In genomic region chr4:65495705-65496462, GRCm38 (mm10) we compare ENCODE assay signal across 8 mouse cellular contexts.
DNase-seq lines count a peak whose midpoint lies in the region; ATAC-seq and TF ChIP-seq lines count a peak whose summit lies in the region.

No protein-coding gene starts in this region.

- no peak for DNase-seq in frontal cortex, adult 2 months (ENCODE audit: extremely low spot score in 1 of 2, low spot score in 1 of 2)
- DNase-seq in lung, postnatal 0 days (ENCODE audit: low spot score), result no peak
- no peak for DNase-seq in limb, embryonic 11.5 days (ENCODE audit: low spot score)
- no peak for DNase-seq in layer of hippocampus, adult 18-20 months (ENCODE audit: low spot score in 2 of 2)
- no peak for DNase-seq in urinary bladder, postnatal 25 days (ENCODE audit: low spot score)

- TF ChIP-seq POLR2A in olfactory bulb, adult 2 months (IDR thresholded peaks at IDR 0.05; ENCODE audit: insufficient read depth, low read depth, low read length), result no peak

- TF ChIP-seq CTCF in lung, postnatal 0 days (IDR thresholded peaks at IDR 0.05), result no peak
- no peak for TF ChIP-seq CTCF in olfactory bulb, adult 2 months (IDR thresholded peaks at IDR 0.05; ENCODE audit: insufficient read depth, low read depth, low read length)

- 39% methylated on average over 6 of the region's 6 CpGs for WGBS in lung, embryonic 16.5 days
- WGBS in lung, postnatal 0 days, result 53% methylated on average over 6 of the region's 6 CpGs
- 75% methylated on average over 6 of the region's 6 CpGs for WGBS in limb, embryonic 11.5 days
- 81% methylated on average over 6 of the region's 6 CpGs for WGBS in olfactory bulb, adult 2 months

- H3K4me1 ChIP-seq in lung, embryonic 16.5 days (replicated peaks; ENCODE audit: control insufficient read depth, insufficient read depth, low read length), result peaks cover 7% of the 10 kb centered on the region; the same call in 1 of the 2 replicates
- H3K4me1 ChIP-seq in lung, postnatal 0 days (ENCODE audit: insufficient read depth, low read depth, low read length), result no peaks in the 10 kb centered on the region
- H3K4me1 ChIP-seq in limb, embryonic 11.5 days (ENCODE audit: control insufficient read depth, insufficient read depth, low read length), result peaks cover 4% of the 10 kb centered on the region; the same call in 1 of the 2 replicates
- H3K4me1 ChIP-seq in olfactory bulb, adult 2 months (ENCODE audit: control insufficient read depth, insufficient read depth, low read length), result peaks cover 3% of the 10 kb centered on the region

- H3K4me2 ChIP-seq in lung, embryonic 16.5 days (ENCODE audit: low read depth, low read length), result no peak overlapping the region
- H3K4me2 ChIP-seq in lung, postnatal 0 days (replicated peaks; ENCODE audit: low read depth, low read length), result no peak overlapping the region
- no peak overlapping the region for H3K4me2 ChIP-seq in limb, embryonic 11.5 days (ENCODE audit: low read depth, severe bottlenecking)

- H3K27me3 ChIP-seq in lung, embryonic 16.5 days (ENCODE audit: control insufficient read depth, insufficient read depth, low read depth, low read length), result no peaks in the 10 kb centered on the region
- H3K27me3 ChIP-seq in lung, postnatal 0 days (replicated peaks; ENCODE audit: insufficient read depth, low read length), result no peaks in the 10 kb centered on the region
- H3K27me3 ChIP-seq in limb, embryonic 11.5 days (ENCODE audit: control insufficient read depth, insufficient read depth, low read length), result no peaks in the 10 kb centered on the region

- ATAC-seq in frontal cortex, adult (ENCODE audit: low TSS enrichment), result peak; percentile 1; the same call in 1 of the 2 replicates
- ATAC-seq in lung, embryonic 16.5 days (ENCODE audit: low read depth), result peak; percentile 15
- ATAC-seq in lung, postnatal 0 days, result no peak
- ATAC-seq in limb, embryonic 11.5 days (ENCODE audit: insufficient number of reproducible peaks, low FRiP score, low TSS enrichment, low read depth), result peak; percentile 18; the same call in 1 of the 2 replicates

- no peak overlapping the region for H3K4me3 ChIP-seq in lung, embryonic 16.5 days (ENCODE audit: low read length)
- H3K4me3 ChIP-seq in lung, postnatal 0 days (ENCODE audit: low read depth, low read length), result no peak overlapping the region
- H3K4me3 ChIP-seq in limb, embryonic 11.5 days (ENCODE audit: low read depth, low read length), result no peak overlapping the region
- no peak overlapping the region for H3K4me3 ChIP-seq in olfactory bulb, adult 2 months (ENCODE audit: insufficient read depth, low read depth, low read length)

- H3K36me3 ChIP-seq in lung, embryonic 16.5 days (ENCODE audit: control insufficient read depth, insufficient read depth, low read length), result no peaks in the 10 kb centered on the region
- no peaks in the 10 kb centered on the region for H3K36me3 ChIP-seq in lung, postnatal 0 days (ENCODE audit: insufficient read depth, low read length)
- H3K36me3 ChIP-seq in limb, embryonic 11.5 days (ENCODE audit: control insufficient read depth, insufficient read depth, low read length), result no peaks in the 10 kb centered on the region

- no peak overlapping the region; the same call in 1 of the 2 replicates for H3K27ac ChIP-seq in lung, embryonic 16.5 days (ENCODE audit: low read length)
- H3K27ac ChIP-seq in lung, postnatal 0 days (ENCODE audit: low read length), result no peak overlapping the region
- H3K27ac ChIP-seq in limb, embryonic 11.5 days (replicated peaks; ENCODE audit: low read depth, low read length), result no peak overlapping the region
- H3K27ac ChIP-seq in olfactory bulb, adult 2 months (ENCODE audit: insufficient read depth, low read depth, low read length), result 0 out of 2 replicates have a peak overlapping the region, but pooled peaks have one; percentile 44

- H3K9me3 ChIP-seq in lung, embryonic 16.5 days (ENCODE audit: control insufficient read depth, low read length), result no peaks in the 10 kb centered on the region
- H3K9me3 ChIP-seq in lung, postnatal 0 days (ENCODE audit: low read length), result no peaks in the 10 kb centered on the region
- H3K9me3 ChIP-seq in limb, embryonic 11.5 days (ENCODE audit: control insufficient read depth, low read length), result no peaks in the 10 kb centered on the region

- H3K9ac ChIP-seq in lung, embryonic 16.5 days (ENCODE audit: low read length), result no peak overlapping the region
- no peak overlapping the region for H3K9ac ChIP-seq in lung, postnatal 0 days (replicated peaks; ENCODE audit: low read depth)
- H3K9ac ChIP-seq in limb, embryonic 11.5 days (ENCODE audit: low read length), result no peak overlapping the region

- no peak for TF ChIP-seq EP300 in lung, postnatal 0 days (IDR thresholded peaks at IDR 0.05)
